Comparison of ENCODE assay signal across 9 mouse cellular contexts in genomic region chr8:12564307-12564706, GRCm38 (mm10). TPM values are rescaled to one million over a fixed set of nuclear protein-coding genes. Genes with fewer than 3 reads are reported as not detected.
DNase-seq lines count a peak whose midpoint lies in the region.
"Had no signal": no experiment of that assay in that cellular context is flagged by ENCODE, and none has a peak within 500 bp of the region (broad histone marks: within the 10 kb centered on the region; RNA-seq: fewer than 3 reads in every experiment).

No protein-coding gene starts in this region.

- peak; percentile 28 for DNase-seq in adrenal gland, postnatal 14 days
- DNase-seq in adrenal gland, postnatal 25 days, result no peak
- DNase-seq in urinary bladder, postnatal 36 days (ENCODE audit: low spot score in 2 of 2), result peak; percentile 6 to 10
- no peak for DNase-seq in urinary bladder, adult 2 months (ENCODE audit: low spot score)
- peak; percentile 58 for DNase-seq in hindbrain, embryonic 10.5 days (ENCODE audit: low spot score)
- peak; percentile 11 to 17 for DNase-seq in left cerebral cortex, postnatal 36 days (ENCODE audit: low spot score in 2 of 2)
- peak; percentile 43 for DNase-seq in right cerebral cortex, adult 18-20 months
- no peak for DNase-seq in thymus, postnatal 36 days

- 4% methylated on average over 4 of the region's 4 CpGs for WGBS in hindbrain, embryonic 10.5 days

- H3K27ac ChIP-seq in hindbrain, embryonic 10.5 days, result no peak overlapping the region

- no peak overlapping the region for H3K4me3 ChIP-seq in hindbrain, embryonic 10.5 days

- H3K27me3 ChIP-seq in hindbrain, embryonic 10.5 days (ENCODE audit: insufficient read depth, poor library complexity, severe bottlenecking), result peaks cover 65% of the 10 kb centered on the region

- intact Hi-C loops in left cerebral cortex, postnatal 36 days (cut with DNase I), result loop anchor here (2.0 to 5.0 kb wide), 2 partner anchors 172 to 608 kb away; no protein-coding TSS in a partner anchor

- peaks cover 10% of the 10 kb centered on the region for H3K4me1 ChIP-seq in hindbrain, embryonic 10.5 days (replicated peaks)

- H3K36me3 ChIP-seq in hindbrain, embryonic 10.5 days, result no peaks in the 10 kb centered on the region

- H3K9me3 ChIP-seq in hindbrain, embryonic 10.5 days, result no peaks in the 10 kb centered on the region

RNA-seq across cellular contexts. Expression of gene Spaca7, which starts 8.5 kb away (rescaled TPM):
- total RNA-seq in adrenal gland, postnatal 14 days (2021), result not detected in 2 replicates
- not detected in 2 replicates for total RNA-seq in adrenal gland, postnatal 25 days (2021)
- not detected in 2 replicates for polyA plus RNA-seq in urinary bladder, adult 2 months (2012; rRNA removed)
- polyA plus RNA-seq in hindbrain, embryonic 10.5 days (2016; fragmentation: Nextera tagmentation; extraction: Ambion mirVana), result not detected in 2 replicates
- total RNA-seq in left cerebral cortex, postnatal 36 days (2021), result not detected
- polyA plus RNA-seq: heart, embryonic 16.5 days had no signal

Comparison
In these comparisons a context has a peak if more than half of its experiments do, and no peak if none do; other contexts are left out.
1. DNase-seq: peak in adrenal gland, postnatal 14 days (single experiment), urinary bladder, postnatal 36 days (2 of 2), hindbrain, embryonic 10.5 days (single experiment), left cerebral cortex, postnatal 36 days (2 of 2) and right cerebral cortex, adult 18-20 months (single experiment); none in adrenal gland, postnatal 25 days (single experiment), urinary bladder, adult 2 months (single experiment) and thymus, postnatal 36 days (0 of 2).